Mouse (Mus musculus) liver, embryonic 12.5 days (tissue): ENCODE data around the gene Spop. TPM values are rescaled to one million over a fixed set of nuclear protein-coding genes. Genes with fewer than 3 reads are reported as not detected.

Experiments
- ATAC-seq: fragments of 200-750 bp; cut with Nextera tagmentation; 2 replicates; pipeline ENCODE4 v1.8.0; 2017; ENCODE audit warnings: moderate number of reproducible peaks, mild to moderate bottlenecking, moderate library complexity
- H3K27ac ChIP-seq: fragments of 300-500 bp; sonication (generic); 2 replicates; pipeline ENCODE4 v1.5.1; 2016; ENCODE audit warnings: mild to moderate bottlenecking
- H3K27me3 ChIP-seq: fragments of 300-500 bp; sonication (generic); replicated peaks from 2 replicates; pipeline ENCODE4 v1.6.1; 2016; ENCODE audit warnings: mild to moderate bottlenecking, moderate library complexity
- H3K36me3 ChIP-seq: fragments of 300-500 bp; sonication (generic); 2 replicates; pipeline ENCODE4 v1.6.1; 2016; ENCODE audit warnings: mild to moderate bottlenecking, moderate library complexity
- H3K4me1 ChIP-seq: fragments of 300-500 bp; sonication (generic); 2 replicates; pipeline ENCODE4 v1.6.1; 2016
- H3K4me2 ChIP-seq: fragments of 300-500 bp; sonication (generic); 2 replicates; pipeline ENCODE4 v1.6.1; 2016; ENCODE audit warnings: mild to moderate bottlenecking, moderate library complexity
- H3K4me3 ChIP-seq: fragments of 300-500 bp; sonication (generic); 2 replicates; pipeline ENCODE4 v1.5.1; 2016; ENCODE audit warnings: mild to moderate bottlenecking, moderate library complexity
- H3K9ac ChIP-seq: fragments of 300-500 bp; sonication (generic); 2 replicates; pipeline ENCODE4 v1.6.1; 2016; ENCODE audit warnings: mild to moderate bottlenecking, moderate library complexity
- H3K9me3 ChIP-seq: fragments of 300-500 bp; sonication (generic); replicated peaks from 2 replicates; pipeline ENCODE4 v1.6.1; 2016; ENCODE audit warnings: mild to moderate bottlenecking, moderate library complexity
- WGBS: fragments of 180-500 bp; shearing (Covaris S2); methylation state at CpG from one replicate; pipeline ENCODE4 v1.1.7; 2016; ENCODE audit not compliant: insufficient replicate concordance; 5-methylcytosine and 5-hydroxymethylcytosine counted together
- polyA plus RNA-seq: library from polyadenylated mRNA; unstranded; fragments of >200 nt; fragmentation: Nextera tagmentation; extraction: Ambion mirVana; gene quantifications from 2 replicates; pipeline ENCODE4 v1.2.1, GENCODE M21; 2016

The Spop gene
- polyA plus RNA-seq, 1 experiment from 2014 or later: 90.8 TPM

GRCm38 (mm10) chr11:95380711-95381110 is 33.2 kb upstream of the Spop start:
- no peak for ATAC-seq
- Histone ChIP-seq H3K9me3 (no peaks in the 10 kb centered on the region), H3K4me1 (peaks cover 38% of the 10 kb centered on the region), H3K4me3 (no peak overlapping the region), H3K36me3 (peaks cover 71% of the 10 kb centered on the region), H3K9ac (no peak overlapping the region), H3K27me3 (no peaks in the 10 kb centered on the region), H3K4me2 (no peak overlapping the region), H3K27ac (peak overlapping the region; percentile 11; the same call in 1 of the 2 replicates)
- 88% methylated on average over 7 of the region's 7 CpGs for WGBS

GRCm38 (mm10) chr11:95381146-95381545 is 32.7 kb upstream of the Spop start:
- no peak overlapping the region for H3K4me2 ChIP-seq
- peaks cover 67% of the 10 kb centered on the region for H3K36me3 ChIP-seq
- no peak overlapping the region for H3K27ac ChIP-seq
- peaks cover 42% of the 10 kb centered on the region for H3K4me1 ChIP-seq
- ATAC-seq: no peak
- no peaks in the 10 kb centered on the region for H3K9me3 ChIP-seq
- no peaks in the 10 kb centered on the region for H3K27me3 ChIP-seq
- H3K4me3 ChIP-seq: no peak overlapping the region
- no peak overlapping the region for H3K9ac ChIP-seq
- 88% methylated on average over 1 of the region's 1 CpGs for WGBS

GRCm38 (mm10) chr11:95383331-95383986 is 30.4 kb upstream of the Spop start:
- Histone ChIP-seq H3K9ac (peak overlapping the region; percentile 8; the same call in 1 of the 2 replicates), H3K27ac (peak overlapping the region; percentile 89), H3K9me3 (no peaks in the 10 kb centered on the region), H3K36me3 (peaks cover 66% of the 10 kb centered on the region), H3K4me3 (no peak overlapping the region; the same call in 1 of the 2 replicates), H3K27me3 (no peaks in the 10 kb centered on the region), H3K4me2 (peak overlapping the region; percentile 75), H3K4me1 (peaks cover 44% of the 10 kb centered on the region)
- WGBS: 69% methylated on average over 5 of the region's 5 CpGs
- ATAC-seq: no peak

GRCm38 (mm10) chr11:95384004-95384318 is 29.9 kb upstream of the Spop start:
- peaks cover 39% of the 10 kb centered on the region for H3K4me1 ChIP-seq
- peak overlapping the region; percentile 75 for H3K4me2 ChIP-seq
- peak overlapping the region; percentile 84 for H3K9ac ChIP-seq
- peak overlapping the region; percentile 89 for H3K27ac ChIP-seq
- peak overlapping the region; percentile 86 for H3K4me3 ChIP-seq
- no peak for ATAC-seq
- H3K27me3 ChIP-seq: no peaks in the 10 kb centered on the region
- 31% methylated on average over 9 of the region's 9 CpGs for WGBS
- no peaks in the 10 kb centered on the region for H3K9me3 ChIP-seq
- H3K36me3 ChIP-seq: peaks cover 66% of the 10 kb centered on the region

- Histone ChIP-seq H3K27ac (peak within 1 kb of the TSS; percentile 89), H3K4me1 (peaks cover 37% of the 10 kb centered on the region), H3K36me3 (peaks cover 66% of the 10 kb centered on the region), H3K27me3 (no peaks in the 10 kb centered on the region), H3K9ac (peak within 1 kb of the TSS; percentile 84), H3K9me3 (no peaks in the 10 kb centered on the region), H3K4me2 (peak within 1 kb of the TSS; percentile 75), H3K4me3 (peak within 1 kb of the TSS; percentile 86)
- peak; percentile 93 for ATAC-seq
- WGBS: 2% methylated on average over 42 of the region's 42 CpGs
These were observed 29.4 kb upstream of the Spop start, which contains the start of gene Slc35b1 for GRCm38 (mm10) chr11:95384319-95384972. Slc35b1 (plus strand) TSS chr11:95384692.

DNA sequence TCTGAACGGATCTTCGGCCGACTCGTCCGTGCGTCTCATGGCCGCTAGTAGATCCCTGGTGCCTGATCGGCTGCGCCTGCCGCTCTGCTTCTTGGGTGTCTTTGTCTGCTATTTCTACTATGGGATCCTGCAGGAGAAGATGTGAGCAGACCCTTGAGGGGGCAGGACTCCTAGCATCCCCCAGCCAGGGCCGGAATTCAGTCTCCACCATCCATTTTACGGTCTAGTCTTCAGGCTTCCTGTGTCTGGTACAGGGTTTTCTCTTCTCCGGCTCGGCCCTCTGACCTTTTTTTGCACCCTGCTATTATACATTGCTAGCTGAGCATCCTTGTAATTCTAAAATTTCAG is 28.9 kb upstream of the Spop start:
- peaks cover 66% of the 10 kb centered on the region for H3K36me3 ChIP-seq
- no peaks in the 10 kb centered on the region for H3K27me3 ChIP-seq
- H3K27ac ChIP-seq: peak overlapping the region; percentile 89
- H3K9ac ChIP-seq: peak overlapping the region; percentile 84
- H3K4me3 ChIP-seq: peak overlapping the region; percentile 86
- no peaks in the 10 kb centered on the region for H3K9me3 ChIP-seq
- WGBS: under 1% methylated on average over 14 of the region's 14 CpGs
- ATAC-seq: no peak
- H3K4me2 ChIP-seq: peak overlapping the region; percentile 75
- H3K4me1 ChIP-seq: peaks cover 36% of the 10 kb centered on the region

GRCm38 (mm10) chr11:95387354-95387753 is 26.5 kb upstream of the Spop start:
- H3K4me1 ChIP-seq: peaks cover 36% of the 10 kb centered on the region
- no peaks in the 10 kb centered on the region for H3K27me3 ChIP-seq
- no peak overlapping the region for H3K9ac ChIP-seq
- 80% methylated on average over 7 of the region's 7 CpGs for WGBS
- ATAC-seq: no peak
- H3K4me3 ChIP-seq: no peak overlapping the region
- no peak overlapping the region for H3K27ac ChIP-seq
- H3K9me3 ChIP-seq: no peaks in the 10 kb centered on the region
- no peak overlapping the region for H3K4me2 ChIP-seq
- H3K36me3 ChIP-seq: peaks cover 64% of the 10 kb centered on the region

GRCm38 (mm10) chr11:95389006-95389405 is 24.9 kb upstream of the Spop start:
- 83% methylated on average over 3 of the region's 3 CpGs for WGBS
- H3K27me3 ChIP-seq: no peaks in the 10 kb centered on the region
- H3K9ac ChIP-seq: no peak overlapping the region
- no peak overlapping the region for H3K4me3 ChIP-seq
- no peaks in the 10 kb centered on the region for H3K9me3 ChIP-seq
- peaks cover 22% of the 10 kb centered on the region for H3K4me1 ChIP-seq
- H3K4me2 ChIP-seq: no peak overlapping the region
- peaks cover 59% of the 10 kb centered on the region for H3K36me3 ChIP-seq
- H3K27ac ChIP-seq: no peak overlapping the region
- no peak for ATAC-seq

GRCm38 (mm10) chr11:95390420-95390819 is 23.5 kb upstream of the Spop start:
- WGBS: 80% methylated on average over 6 of the region's 6 CpGs
- no peaks in the 10 kb centered on the region for H3K27me3 ChIP-seq
- H3K4me2 ChIP-seq: no peak overlapping the region
- no peak overlapping the region for H3K27ac ChIP-seq
- no peaks in the 10 kb centered on the region for H3K9me3 ChIP-seq
- ATAC-seq: no peak
- peaks cover 59% of the 10 kb centered on the region for H3K36me3 ChIP-seq
- no peak overlapping the region for H3K4me3 ChIP-seq
- H3K4me1 ChIP-seq: peaks cover 19% of the 10 kb centered on the region
- no peak overlapping the region for H3K9ac ChIP-seq

DNA sequence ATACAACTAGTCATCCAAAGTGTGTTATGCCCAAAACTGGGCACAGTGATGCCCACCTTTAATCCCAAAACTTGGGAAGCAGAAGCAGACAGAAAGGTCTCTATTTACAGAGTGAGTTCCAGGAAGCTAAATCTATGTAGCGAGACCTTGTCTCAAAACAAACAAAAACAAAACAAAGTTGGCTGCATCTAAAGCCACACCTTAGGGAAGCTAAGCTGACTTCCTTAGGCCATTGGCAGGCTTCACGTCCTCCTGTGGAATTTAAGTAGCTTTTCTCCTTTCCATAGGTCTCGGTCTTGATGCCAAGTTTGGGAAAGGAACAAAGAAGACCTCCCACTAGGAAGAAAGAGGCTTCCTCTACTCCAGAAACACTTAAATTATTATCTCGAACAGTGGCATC is 22.7 kb upstream of the Spop start:
- Histone ChIP-seq H3K27ac (no peak overlapping the region), H3K4me1 (peaks cover 11% of the 10 kb centered on the region), H3K9ac (no peak overlapping the region), H3K36me3 (peaks cover 59% of the 10 kb centered on the region), H3K27me3 (no peaks in the 10 kb centered on the region), H3K4me3 (no peak overlapping the region), H3K4me2 (no peak overlapping the region), H3K9me3 (no peaks in the 10 kb centered on the region)
- WGBS: 71% methylated on average over 4 of the region's 4 CpGs
- ATAC-seq: no peak

DNA sequence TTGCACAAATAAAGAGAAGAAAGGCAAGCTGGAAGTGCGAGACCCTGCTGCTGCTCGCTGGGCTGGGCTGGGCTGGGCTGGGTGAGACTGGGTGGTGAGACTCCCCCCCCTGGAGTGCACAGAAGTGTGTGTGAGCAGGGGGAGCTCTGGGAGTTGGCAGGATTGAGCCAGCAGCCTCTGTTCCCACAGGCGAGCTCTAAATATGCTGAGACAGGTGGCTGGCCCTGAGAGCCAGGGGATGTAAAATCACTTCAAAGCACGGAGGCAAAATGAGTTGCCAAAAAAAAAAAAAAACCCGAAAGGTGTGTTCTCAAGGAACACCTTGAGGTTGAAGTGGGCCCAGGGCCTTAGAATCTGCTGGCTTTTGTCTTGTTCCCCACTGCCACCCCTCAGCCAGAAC is 22.1 kb upstream of the Spop start:
- no peak overlapping the region for H3K27ac ChIP-seq
- no peak overlapping the region for H3K4me2 ChIP-seq
- WGBS: 63% methylated on average over 5 of the region's 5 CpGs
- no peak overlapping the region for H3K9ac ChIP-seq
- peaks cover 6% of the 10 kb centered on the region; the same call in 1 of the 2 replicates for H3K4me1 ChIP-seq
- H3K36me3 ChIP-seq: peaks cover 54% of the 10 kb centered on the region
- no peaks in the 10 kb centered on the region for H3K9me3 ChIP-seq
- no peak overlapping the region for H3K4me3 ChIP-seq
- H3K27me3 ChIP-seq: no peaks in the 10 kb centered on the region
- no peak for ATAC-seq

DNA sequence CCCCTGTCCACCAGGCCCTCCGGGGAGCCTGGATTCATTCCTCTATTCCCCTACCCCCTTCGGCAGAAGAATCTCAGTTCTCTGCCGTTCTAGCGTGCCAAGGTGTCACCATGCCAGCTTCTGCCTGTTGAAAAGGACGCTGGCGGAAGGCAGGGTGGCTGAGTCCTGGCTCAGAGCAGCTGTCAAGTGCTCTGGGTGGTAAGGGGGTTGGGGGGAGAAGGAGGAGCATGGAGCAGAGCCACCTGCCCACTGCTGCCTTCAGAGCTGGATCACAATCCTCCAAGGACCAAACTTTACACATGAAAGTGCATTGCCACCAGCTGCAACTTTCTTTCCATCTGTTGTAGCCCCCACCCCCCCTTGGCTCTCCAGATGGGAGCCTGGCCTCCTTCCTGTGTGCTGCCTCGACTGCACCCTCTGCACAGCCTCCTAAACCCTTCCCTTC is 21.6 kb upstream of the Spop start:
- H3K27me3 ChIP-seq: no peaks in the 10 kb centered on the region
- H3K4me2 ChIP-seq: no peak overlapping the region
- no peak overlapping the region for H3K4me3 ChIP-seq
- no peak overlapping the region for H3K9ac ChIP-seq
- no peaks in the 10 kb centered on the region for H3K9me3 ChIP-seq
- 0 out of 2 replicates have a peak, but pooled peaks cover under 1% of the 10 kb centered on the region for H3K4me1 ChIP-seq
- 66% methylated on average over 7 of the region's 7 CpGs for WGBS
- H3K27ac ChIP-seq: no peak overlapping the region
- peaks cover 49% of the 10 kb centered on the region for H3K36me3 ChIP-seq
- ATAC-seq: no peak
